Mouse (Mus musculus) brain, embryonic 18.5 days (tissue): ENCODE measurements at regions not wholly inside any gene's neighbourhood (a gene's known extent, or its start where the extent isn't known, plus 50 kb on each side); places are given as distances from the start of the nearest gene placed in this dataset.

Experiments used
- DNase-seq: peaks from one replicate; pipeline ENCODE4 v3.0.0-alpha.2; 2012; ENCODE audit warnings: low read depth, low spot score

DNA sequence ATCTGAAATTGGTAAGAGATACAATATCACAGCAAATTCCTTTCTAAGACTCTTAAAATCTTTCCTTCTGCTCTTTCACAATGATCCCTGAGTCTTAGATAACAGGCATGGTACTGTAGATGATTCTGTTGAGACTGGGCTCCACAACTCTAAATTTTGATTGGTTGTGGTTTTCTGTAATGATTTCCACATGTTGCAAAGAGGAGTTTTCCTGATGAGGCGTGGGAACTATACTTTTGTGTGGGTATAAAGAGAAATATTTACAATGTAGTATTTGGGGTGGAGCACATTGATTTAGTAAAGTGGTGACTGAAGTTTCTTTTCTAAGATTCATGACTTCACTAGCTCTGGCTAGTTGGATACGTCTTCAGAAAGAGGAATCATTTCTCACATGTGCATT lies 653.2 kb downstream of the Gsdmc2 start:
- no peak for DNase-seq

GRCm38 (mm10) chr15:63190086-63190485 lies 654.9 kb downstream of the Gsdmc2 start:
- DNase-seq, result no peak

DNA sequence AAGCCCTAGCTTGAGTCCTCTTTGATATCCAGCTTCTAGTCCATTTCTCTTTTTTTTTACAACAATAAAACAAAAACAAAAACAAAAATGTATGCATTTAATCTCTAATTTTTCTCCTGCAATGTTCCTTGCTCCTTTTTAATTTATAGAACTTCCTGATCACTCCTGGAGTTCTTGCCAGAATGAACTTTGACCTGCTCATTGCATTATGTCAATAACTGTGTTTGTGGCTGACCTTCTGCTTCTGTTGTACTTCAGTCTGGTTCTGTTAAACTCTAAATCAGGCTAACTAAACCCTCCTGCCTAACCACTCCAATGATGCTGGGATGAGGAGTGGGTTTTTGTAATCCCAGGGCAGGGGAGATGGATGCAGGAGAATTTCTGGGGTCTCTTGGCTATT lies 674.0 kb downstream of the Gsdmc2 start:
- no peak for DNase-seq

DNA sequence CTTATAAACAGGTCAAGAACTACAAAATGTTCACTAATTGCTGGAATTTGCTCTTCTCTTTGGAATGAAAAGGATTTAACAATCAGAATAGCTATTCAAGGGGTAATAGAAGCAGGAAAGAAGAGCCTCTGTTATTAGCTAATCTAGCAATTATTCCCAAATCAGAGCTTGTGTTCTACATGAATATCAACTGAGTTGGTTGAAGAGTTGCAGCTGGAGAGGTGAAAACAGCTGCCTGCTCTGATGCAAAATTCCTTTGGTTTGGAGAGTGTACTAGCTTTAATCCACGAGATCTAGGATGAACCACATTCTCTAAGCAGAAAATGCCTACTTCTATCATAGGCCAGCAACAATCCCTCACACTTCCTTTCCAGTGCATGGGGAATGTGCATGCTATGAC lies 674.8 kb downstream of the Gsdmc2 start:
- no peak for DNase-seq

DNA sequence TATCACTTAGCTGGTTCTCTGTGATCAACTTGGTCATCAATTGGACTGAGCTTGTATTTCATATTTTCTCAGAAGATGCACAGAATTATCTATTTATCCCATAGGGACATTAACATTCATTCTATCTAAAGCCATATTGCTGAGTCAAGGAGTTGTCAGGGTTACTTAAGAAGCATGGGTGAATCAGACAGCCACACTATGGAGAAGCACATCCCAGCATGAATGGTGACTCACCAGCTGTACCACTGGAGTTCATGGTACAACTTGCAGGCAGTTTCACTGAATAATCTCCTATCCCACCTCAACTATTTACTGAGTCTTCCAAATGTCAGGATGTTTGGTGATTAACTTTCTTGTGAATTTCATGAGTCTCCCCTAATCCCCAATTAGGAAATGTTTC lies 678.6 kb downstream of the Gsdmc2 start:
- DNase-seq, result no peak

DNA sequence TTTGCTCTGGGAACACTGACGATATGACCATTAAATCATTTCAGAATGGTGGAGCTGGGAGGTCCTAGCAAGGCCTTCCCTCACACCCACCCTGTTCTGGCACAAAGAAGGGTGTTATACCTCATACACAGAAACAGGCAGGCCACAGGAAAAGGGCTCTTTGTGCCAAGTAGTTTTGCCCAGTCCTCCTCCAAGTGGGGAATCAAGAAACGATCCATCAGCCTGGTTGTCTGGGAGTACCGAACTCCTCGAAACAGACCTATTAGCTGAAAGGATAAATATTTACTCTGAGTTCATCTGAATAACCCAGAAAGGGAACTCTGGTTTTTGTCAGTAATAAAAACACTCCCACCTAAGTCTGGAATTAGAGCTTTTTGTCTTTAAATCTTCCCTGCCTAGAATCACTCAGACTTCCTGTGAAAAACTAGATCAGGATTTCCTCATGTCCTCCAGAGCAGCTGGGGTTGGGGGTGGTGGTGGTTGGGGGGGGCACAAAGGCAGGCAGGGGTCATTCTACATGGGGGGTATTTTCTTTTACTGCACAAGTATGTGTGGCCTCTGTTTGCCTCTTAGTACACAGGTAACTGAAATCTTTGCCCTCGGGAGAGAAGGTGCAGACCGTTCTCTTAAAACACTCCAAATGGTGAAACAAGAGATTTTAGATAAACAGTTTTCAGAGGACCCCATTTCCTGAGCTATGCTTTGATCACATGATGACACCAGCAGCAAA lies 681.3 kb downstream of the Gsdmc2 start:
- DNase-seq, result no peak

GRCm38 (mm10) chr15:63162881-63163549 lies 682.0 kb downstream of the Gsdmc2 start:
- DNase-seq, result peak; percentile 39

DNA sequence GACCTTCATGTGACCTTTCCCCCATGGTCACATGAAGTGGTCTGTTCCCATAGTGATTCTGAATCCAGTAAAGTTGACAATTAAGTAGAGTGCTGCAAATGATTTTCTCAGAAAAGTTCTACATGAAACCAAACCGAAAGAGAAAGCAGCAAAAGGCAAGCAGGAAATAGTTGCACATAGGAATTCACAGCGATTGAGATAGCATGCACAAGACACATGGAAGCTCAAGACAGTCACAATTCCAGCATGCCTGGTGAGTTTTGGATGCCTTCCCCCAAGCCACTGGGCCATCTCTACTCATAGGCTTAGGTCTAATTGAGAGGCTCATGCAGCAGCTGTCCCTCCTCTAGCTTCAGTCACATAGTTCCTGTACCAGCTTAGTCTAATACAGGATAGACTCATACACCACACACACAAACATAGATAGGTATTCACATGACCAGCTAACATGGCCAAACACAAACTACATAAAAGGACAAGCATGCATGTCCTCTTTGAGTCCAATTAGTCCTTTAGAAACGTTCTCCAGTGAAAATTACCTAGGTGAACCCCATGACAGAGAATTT lies 721.8 kb downstream of the Gsdmc2 start:
- DNase-seq, result no peak

- no peak for DNase-seq
Observed at GRCm38 (mm10) chr15:63112918-63113317, 732.1 kb downstream of the Gsdmc2 start.

DNA sequence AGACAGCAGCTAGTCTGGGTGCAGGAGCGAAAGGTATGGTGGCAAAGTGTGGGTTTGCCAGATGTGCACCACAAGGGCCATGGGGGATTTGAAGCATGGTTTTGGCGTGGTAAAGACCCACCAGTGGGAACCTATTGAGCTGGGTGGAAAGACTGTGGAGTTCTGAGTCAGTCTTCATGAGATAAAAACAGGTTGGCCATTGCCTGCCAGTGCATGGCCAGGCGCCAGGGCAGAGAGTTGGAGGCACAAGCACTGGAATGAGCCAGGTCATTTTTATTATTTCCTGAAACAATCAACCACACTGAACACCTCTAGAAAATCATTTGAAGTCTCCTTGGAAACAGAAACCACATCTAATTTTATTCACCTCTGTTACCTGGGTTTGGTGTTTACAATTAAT lies 744.9 kb downstream of the Gsdmc2 start:
- DNase-seq, result no peak

GRCm38 (mm10) chr15:63081972-63082371 lies 763.0 kb downstream of the Gsdmc2 start:
- no peak for DNase-seq

DNA sequence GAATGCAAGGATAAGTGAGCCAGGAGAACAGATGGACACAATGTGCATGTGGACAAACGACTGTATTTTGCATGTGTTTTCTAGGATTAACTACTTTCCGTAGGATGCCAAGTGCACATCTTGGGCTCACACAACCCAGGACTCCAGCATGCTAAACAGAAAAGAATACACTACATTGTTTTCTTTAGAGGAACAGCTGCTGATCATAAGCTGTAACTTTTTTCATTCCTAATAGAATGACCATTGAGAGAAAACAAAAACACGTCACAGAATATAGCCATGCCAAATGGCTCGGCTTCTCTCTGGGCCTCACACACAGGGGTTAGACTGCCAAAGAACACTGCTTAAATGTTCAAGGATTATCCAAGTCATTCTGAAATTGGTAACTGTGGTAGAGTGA lies 765.2 kb downstream of the Gsdmc2 start:
- peak; percentile 34 for DNase-seq

- DNase-seq, result no peak
Observed at GRCm38 (mm10) chr15:63071921-63072320, 773.1 kb downstream of the Gsdmc2 start.

GRCm38 (mm10) chr15:63067126-63067525 lies 777.9 kb downstream of the Gsdmc2 start:
- no peak for DNase-seq

GRCm38 (mm10) chr15:63066020-63066439 lies 778.9 kb downstream of the Gsdmc2 start:
- DNase-seq, result no peak

DNA sequence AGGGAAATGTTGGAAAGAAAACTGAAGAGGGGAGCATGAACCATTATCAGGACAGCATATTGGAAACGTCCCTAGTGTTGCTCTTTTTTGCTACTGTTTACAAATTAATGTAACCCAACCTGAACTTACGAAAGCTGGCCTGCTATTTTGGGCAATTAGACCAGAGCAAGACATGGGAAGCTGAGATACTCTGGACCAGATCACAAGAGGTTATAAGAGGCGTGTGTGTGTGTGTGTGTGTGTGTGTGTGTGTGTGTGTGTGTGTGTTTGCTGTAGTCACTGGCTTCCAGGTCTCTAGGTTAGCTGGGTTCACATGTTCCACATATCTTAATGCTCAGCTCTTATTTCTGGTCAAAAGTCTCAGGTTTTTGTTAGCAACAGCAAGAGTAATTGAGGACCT lies 783.1 kb downstream of the Gsdmc2 start:
- DNase-seq, result no peak

DNA sequence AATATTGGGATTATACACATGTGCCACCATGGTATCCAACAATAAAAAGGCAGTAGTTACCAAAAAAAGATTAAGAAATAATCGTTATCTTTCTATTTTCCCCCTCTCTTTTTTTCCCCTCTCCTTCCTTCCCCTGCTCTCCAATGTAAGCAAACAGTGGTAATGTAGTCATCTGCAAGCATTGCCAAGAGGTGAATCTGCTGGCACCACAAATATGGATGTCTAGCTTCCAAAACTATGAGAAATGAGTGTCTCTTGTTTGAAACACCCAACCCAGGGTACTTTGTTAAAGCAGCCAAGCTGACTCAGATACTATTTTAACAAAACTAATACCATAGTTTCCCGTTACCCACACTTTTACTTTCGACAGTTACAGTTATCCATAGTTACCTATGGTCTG lies 784.2 kb downstream of the Gsdmc2 start:
- no peak for DNase-seq

DNA sequence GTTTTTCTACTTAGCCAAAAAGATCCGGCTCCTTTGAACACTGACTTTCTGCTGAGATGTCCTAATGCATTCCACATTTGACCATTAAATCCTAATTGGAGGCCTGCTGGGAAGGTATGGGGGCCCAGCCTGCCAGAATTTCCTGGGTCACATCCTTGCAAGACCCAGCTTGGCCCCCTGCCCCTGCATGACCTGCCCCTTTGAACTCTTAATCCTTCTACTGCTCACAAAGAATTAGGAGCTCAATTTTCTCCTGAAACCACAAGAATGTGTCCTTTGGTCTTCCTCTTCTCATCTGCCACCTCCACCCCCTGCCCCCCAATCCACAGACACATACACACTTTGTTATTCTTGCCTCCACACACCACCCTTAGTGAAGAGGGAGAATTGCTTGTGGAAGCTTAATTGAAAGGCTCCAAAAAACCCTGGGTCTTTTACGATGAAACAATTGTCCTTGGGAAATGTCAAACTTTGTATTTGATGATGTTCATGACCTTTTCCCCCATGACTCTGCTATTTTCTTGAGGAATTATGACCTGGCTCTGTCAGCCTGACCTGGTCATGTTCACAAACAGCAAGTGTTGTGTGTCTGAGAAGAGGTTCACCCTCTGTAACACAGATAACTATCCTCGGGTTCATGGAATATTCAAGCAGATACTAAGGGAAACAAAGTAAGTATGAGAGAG lies 792.3 kb downstream of the Gsdmc2 start:
- no peak for DNase-seq

DNA sequence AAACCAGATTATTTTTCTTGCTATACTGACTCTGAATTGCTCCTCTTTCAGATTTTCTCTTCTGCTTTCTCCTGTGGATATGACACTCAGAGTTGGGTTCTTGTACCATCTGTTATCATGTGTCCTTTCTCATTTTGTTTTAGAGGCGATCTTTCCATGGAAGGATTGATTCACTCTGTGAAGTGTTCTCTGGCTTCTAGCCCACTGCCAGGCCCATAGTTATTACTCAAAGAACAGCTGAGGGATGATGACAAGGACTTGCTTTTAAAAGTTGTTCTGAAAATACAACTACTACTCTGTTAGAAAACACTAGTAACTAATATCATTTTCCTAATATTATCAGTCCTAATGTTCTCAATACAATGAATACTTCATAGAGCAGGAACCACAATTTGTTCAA lies 794.9 kb downstream of the Gsdmc2 start:
- DNase-seq, result no peak

GRCm38 (mm10) chr15:63042367-63042766 lies 802.6 kb downstream of the Gsdmc2 start:
- no peak for DNase-seq

DNA sequence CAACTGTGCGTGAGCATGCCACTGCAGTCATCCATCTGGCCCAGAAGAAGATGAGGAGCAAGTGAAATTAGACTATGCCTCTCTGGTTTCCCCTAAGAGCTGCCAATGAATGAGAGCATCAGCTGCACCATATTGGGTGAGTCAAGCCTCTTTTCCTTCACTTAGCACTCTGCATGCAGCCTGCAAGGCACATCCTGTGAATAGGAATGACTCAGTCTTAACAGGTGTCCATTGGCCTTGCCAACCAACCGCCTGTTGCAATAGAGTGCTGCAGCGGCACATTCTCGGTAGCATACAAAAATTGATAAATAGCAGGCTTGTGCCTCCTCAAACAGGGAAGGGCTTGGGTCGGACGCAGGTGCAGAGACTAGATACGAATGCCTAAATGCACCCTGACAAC lies 808.7 kb downstream of the Gsdmc2 start:
- DNase-seq, result no peak

GRCm38 (mm10) chr15:63020826-63021225 lies 824.2 kb downstream of the Gsdmc2 start:
- DNase-seq, result no peak

DNA sequence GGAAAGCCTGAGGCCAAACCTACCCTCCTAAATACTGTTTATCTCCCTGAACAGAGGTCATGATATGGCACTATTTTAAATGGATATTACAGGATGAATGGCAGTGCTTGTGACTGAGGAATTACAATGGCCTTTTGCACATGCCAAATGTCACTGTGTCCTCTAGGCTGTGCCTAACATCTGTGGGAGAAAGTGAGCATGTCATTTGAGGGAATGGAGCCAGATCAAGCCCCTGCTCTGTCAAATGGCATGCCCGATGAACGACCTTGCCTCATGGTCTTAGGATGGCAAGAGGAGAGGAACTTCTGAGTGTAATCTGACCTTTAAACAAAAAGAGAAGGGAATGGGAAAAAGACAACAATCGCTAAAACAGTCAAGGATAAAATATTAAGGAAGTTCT lies 827.0 kb downstream of the Gsdmc2 start:
- no peak for DNase-seq
